Mouse (Mus musculus) ES-E14 (cell line): ENCODE measurements at regions not wholly inside any gene's neighbourhood (a gene's known extent, or its start where the extent isn't known, plus 50 kb on each side); places are given as distances from the start of the nearest gene placed in this dataset.
A peak's percentile ranks its signal among the peaks of the same experiment; 100 is the strongest.

Source experiments
- DNase-seq: peaks from one replicate; pipeline ENCODE4 v3.0.0-alpha.2; 2013; ENCODE audit warnings: low read depth, low spot score
- H3K27ac ChIP-seq: 2 replicates; pipeline ENCODE4 v1.5.1; 2012; ENCODE audit warnings: low read depth, mild to moderate bottlenecking, low read length, moderate library complexity, mixed read lengths; ENCODE audit not compliant: poor library complexity, insufficient read depth, severe bottlenecking
- H3K36me3 ChIP-seq: 2 replicates; pipeline ENCODE4 v1.6.1; 2012; ENCODE audit warnings: mild to moderate bottlenecking, low read length, moderate library complexity, mixed read lengths; ENCODE audit not compliant: control insufficient read depth, poor library complexity, insufficient read depth, severe bottlenecking
- H3K4me1 ChIP-seq, 2 experiments: fragments of 150-350 bp in 1 of 2; sonication (generic) in 1 of 2; 2 replicates each; pipeline ENCODE4 v1.6.1; 2012; ENCODE audit warnings: low read length in 2 of 2, mild to moderate bottlenecking in 1 of 2, mixed read lengths in 1 of 2; ENCODE audit not compliant: control insufficient read depth in 2 of 2, insufficient read depth in 2 of 2, poor library complexity in 1 of 2
- H3K4me3 ChIP-seq, 2 experiments: fragments of 150-350 bp in 1 of 2; sonication (generic) in 1 of 2; 2 replicates each; pipeline ENCODE4 v1.5.1; 2012; ENCODE audit warnings: low read length in 2 of 2, low read depth in 1 of 2, mild to moderate bottlenecking in 1 of 2, mixed read lengths in 1 of 2; ENCODE audit not compliant: insufficient read depth in 1 of 2, poor library complexity in 1 of 2, severe bottlenecking in 1 of 2
- H3K9ac ChIP-seq: 2 replicates; pipeline ENCODE4 v1.6.1; 2012; ENCODE audit warnings: low read depth, mild to moderate bottlenecking, low read length, mixed read lengths; ENCODE audit not compliant: poor library complexity, insufficient read depth, severe bottlenecking
- H3K9me3 ChIP-seq: fragments of 150-350 bp; sonication (generic); 2 replicates; pipeline ENCODE4 v1.6.1; 2012; ENCODE audit warnings: low read depth, mild to moderate bottlenecking, low read length; ENCODE audit not compliant: control insufficient read depth, insufficient read depth
- CHD2 ChIP-seq: IDR thresholded peaks from 2 replicates; pipeline ENCODE4 v1.6.1; 2014; ENCODE audit warnings: mild to moderate bottlenecking, low read depth, low read length, inconsistent platforms
- HCFC1 ChIP-seq: IDR thresholded peaks from 2 replicates; pipeline ENCODE4 v1.6.1; 2012; ENCODE audit warnings: low read length, inconsistent platforms, borderline replicate concordance; ENCODE audit not compliant: insufficient read depth
- MAFK ChIP-seq: IDR thresholded peaks from 2 replicates; pipeline ENCODE4 v1.6.1; 2014; ENCODE audit warnings: mild to moderate bottlenecking, low read depth, low read length, inconsistent platforms; ENCODE audit not compliant: insufficient read depth
- ZC3H11A ChIP-seq: IDR thresholded peaks from 2 replicates; pipeline ENCODE4 v1.6.1; 2012; ENCODE audit warnings: low read depth, mild to moderate bottlenecking, inconsistent platforms, low read length, borderline replicate concordance
- ZNF384 ChIP-seq: IDR thresholded peaks from 2 replicates; pipeline ENCODE4 v1.6.1; 2012; ENCODE audit warnings: low read depth, low read length, inconsistent platforms
- in situ Hi-C, 2 experiments: fragments of 600-800 bp; cut with MboI; formaldehyde crosslinking; loops; one replicate each; pipeline ENCODE4 v1.15.1; 2025; ENCODE audit warnings: low sequenced_read_pairs in 2 of 2, inconsistent platforms in 1 of 2; ENCODE audit not compliant: unreplicated experiment in 2 of 2

GRCm38 (mm10) chr16:10081751-10082150, 86.4 kb upstream of the Grin2a start:
- no peak overlapping the region for H3K9ac ChIP-seq
- in situ Hi-C loops: loop anchor here in 1 of 2 experiments (10.0 to 25.0 kb wide), 3 partner anchors 193 to 431 kb away; partner anchors contain the start of gene Tekt5
- H3K4me3 ChIP-seq: no peak overlapping the region
- H3K27ac ChIP-seq: no peak overlapping the region
- no peaks in the 10 kb centered on the region for H3K9me3 ChIP-seq
- peaks cover 4 to 15% of the 10 kb centered on the region in 2 experiments; a peak in 2 of 4 replicates for H3K4me1 ChIP-seq
- DNase-seq: no peak
- no peak for TF ChIP-seq ZC3H11A
- TF ChIP-seq HCFC1: no peak
- no peak for TF ChIP-seq CHD2
- TF ChIP-seq MAFK: no peak
- TF ChIP-seq ZNF384: no peak
- no peaks in the 10 kb centered on the region for H3K36me3 ChIP-seq

- Histone ChIP-seq H3K36me3 (no peaks in the 10 kb centered on the region), H3K9me3 (no peaks in the 10 kb centered on the region), H3K4me3 (no peak overlapping the region), H3K27ac (no peak overlapping the region), H3K9ac (no peak overlapping the region), H3K4me1 (peaks cover 4 to 13% of the 10 kb centered on the region in 2 experiments; a peak in 2 of 4 replicates)
- in situ Hi-C loops: loop anchor here in 1 of 2 experiments (10.0 to 25.0 kb wide), 3 partner anchors 195 to 432 kb away; partner anchors contain the start of gene Tekt5
- TF ChIP-seq MAFK (no peak), HCFC1 (no peak), ZC3H11A (no peak), CHD2 (no peak)
- DNase-seq: no peak
These were observed 84.8 kb upstream of the Grin2a start for GRCm38 (mm10) chr16:10080121-10080679.

GRCm38 (mm10) chr16:10073158-10073557, 77.8 kb upstream of the Grin2a start:
- in situ Hi-C loops: no loop called here
- H3K4me3 ChIP-seq: no peak overlapping the region
- no peak overlapping the region for H3K27ac ChIP-seq
- no peak for TF ChIP-seq CHD2
- TF ChIP-seq HCFC1: no peak
- TF ChIP-seq ZNF384: no peak
- TF ChIP-seq ZC3H11A: no peak
- TF ChIP-seq MAFK: no peak
- H3K9ac ChIP-seq: no peak overlapping the region
- no peaks in the 10 kb centered on the region for H3K9me3 ChIP-seq
- peaks cover 0 to 7% of the 10 kb centered on the region in 2 experiments; a peak in 1 of 4 replicates for H3K4me1 ChIP-seq
- peak; percentile 79 for DNase-seq
- H3K36me3 ChIP-seq: no peaks in the 10 kb centered on the region

- TF ChIP-seq MAFK: no peak
- TF ChIP-seq CHD2: no peak
- no peak for TF ChIP-seq ZC3H11A
- TF ChIP-seq ZNF384: no peak
- TF ChIP-seq HCFC1: no peak
- DNase-seq: no peak
- H3K4me1 ChIP-seq: no peaks in the 10 kb centered on the region
- no peak overlapping the region for H3K4me3 ChIP-seq
- H3K36me3 ChIP-seq: no peaks in the 10 kb centered on the region
- H3K9ac ChIP-seq: no peak overlapping the region
- H3K27ac ChIP-seq: no peak overlapping the region
- no peaks in the 10 kb centered on the region for H3K9me3 ChIP-seq
- in situ Hi-C loops: no loop called here
These were observed 68.1 kb upstream of the Grin2a start for GRCm38 (mm10) chr16:10063491-10063890.
